Mouse (Mus musculus) kidney, embryonic 16.5 days (tissue): ENCODE measurements around the gene Tbx10. TPM values are rescaled to one million over a fixed set of nuclear protein-coding genes. Genes with fewer than 3 reads are reported as not detected.
"Not testable (repeated sequence)": the region's sequence is repeated elsewhere in the genome, so short reads cannot be mapped to it uniquely, and the experiment has no call there.

Experiments used
- ATAC-seq: fragments of 200-750 bp; cut with Nextera tagmentation; 2 replicates; pipeline ENCODE4 v1.8.0; 2017; ENCODE audit warnings: moderate TSS enrichment; ENCODE audit not compliant: low FRiP score, low TSS enrichment
- H3K27ac ChIP-seq: fragments of 300-500 bp; sonication (generic); 2 replicates; pipeline ENCODE4 v1.5.1; 2014; ENCODE audit warnings: low read length
- H3K27me3 ChIP-seq: fragments of 300-500 bp; sonication (generic); 2 replicates; pipeline ENCODE4 v1.6.1; 2014; ENCODE audit warnings: low read length, control low read depth, mixed read lengths; ENCODE audit not compliant: insufficient read depth
- H3K36me3 ChIP-seq: fragments of 300-500 bp; sonication (generic); 2 replicates; pipeline ENCODE4 v1.6.1; 2014; ENCODE audit warnings: low read length, control low read depth, mixed read lengths; ENCODE audit not compliant: insufficient read depth
- H3K4me1 ChIP-seq: fragments of 300-500 bp; sonication (generic); 2 replicates; pipeline ENCODE4 v1.6.1; 2014; ENCODE audit warnings: low read length, control low read depth, mixed read lengths; ENCODE audit not compliant: insufficient read depth
- H3K4me2 ChIP-seq: fragments of 300-500 bp; sonication (generic); replicated peaks from 2 replicates; pipeline ENCODE4 v1.6.1; 2014; ENCODE audit warnings: low read depth, low read length
- H3K4me3 ChIP-seq: fragments of 300-500 bp; sonication (generic); 2 replicates; pipeline ENCODE4 v1.5.1; 2014; ENCODE audit warnings: mild to moderate bottlenecking, low read length
- H3K9ac ChIP-seq: fragments of 300-500 bp; sonication (generic); replicated peaks from 2 replicates; pipeline ENCODE4 v1.6.1; 2014; ENCODE audit warnings: low read length
- H3K9me3 ChIP-seq: fragments of 300-500 bp; sonication (generic); 2 replicates; pipeline ENCODE4 v1.6.1; 2016; ENCODE audit warnings: low read length, control low read depth
- WGBS: fragments of 180-500 bp; shearing (Covaris S2); extraction: QIAGEN DNeasy Blood & Tissue Kit; methylation state at CpG from one replicate; pipeline ENCODE4 v1.1.7; 2014; 5-methylcytosine and 5-hydroxymethylcytosine counted together
- polyA plus RNA-seq: library from polyadenylated mRNA; unstranded; fragments of >200 nt; fragmentation: Nextera tagmentation; extraction: Ambion mirVana; gene quantifications from 2 replicates; pipeline ENCODE4 v1.2.1, GENCODE M21; 2015

Tbx10 gene
- polyA plus RNA-seq, 1 experiment from 2014 or later = 1.5 TPM

- ATAC-seq = no peak
- Histone ChIP-seq H3K4me2 (no peak overlapping the region), H3K9me3 (no peaks in the 10 kb centered on the region), H3K27me3 (no peaks in the 10 kb centered on the region), H3K4me1 (peaks cover 14% of the 10 kb centered on the region), H3K36me3 (peaks cover 4% of the 10 kb centered on the region), H3K4me3 (no peak overlapping the region), H3K9ac (no peak overlapping the region), H3K27ac (no peak overlapping the region)
- 72% methylated on average over 7 of the region's 7 CpGs for WGBS
Measured at GRCm38 (mm10) chr19:4032668-4033067, 40.1 kb downstream of the Tbx10 start.

- Histone ChIP-seq H3K9ac (no peak overlapping the region), H3K27me3 (no peaks in the 10 kb centered on the region), H3K36me3 (peaks cover 4% of the 10 kb centered on the region), H3K4me3 (no peak overlapping the region), H3K4me2 (no peak overlapping the region), H3K27ac (no peak overlapping the region), H3K9me3 (no peaks in the 10 kb centered on the region), H3K4me1 (peaks cover 18% of the 10 kb centered on the region)
- no peak for ATAC-seq
- 62% methylated on average over 3 of the region's 3 CpGs for WGBS
Measured at GRCm38 (mm10) chr19:4033298-4033697, 40.7 kb downstream of the Tbx10 start.

GRCm38 (mm10) chr19:4033742-4034141, 41.2 kb downstream of the Tbx10 start:
- no peaks in the 10 kb centered on the region for H3K9me3 ChIP-seq
- H3K36me3 ChIP-seq = peaks cover 4% of the 10 kb centered on the region
- no peaks in the 10 kb centered on the region for H3K27me3 ChIP-seq
- H3K4me2 ChIP-seq = no peak overlapping the region
- peaks cover 20% of the 10 kb centered on the region for H3K4me1 ChIP-seq
- no peak for ATAC-seq
- no peak overlapping the region for H3K27ac ChIP-seq
- no peak overlapping the region for H3K4me3 ChIP-seq
- no peak overlapping the region for H3K9ac ChIP-seq
- 66% methylated on average over 5 of the region's 5 CpGs for WGBS

- H3K4me1 ChIP-seq = peaks cover 20% of the 10 kb centered on the region
- ATAC-seq = no peak
- H3K4me2 ChIP-seq = peak overlapping the region; percentile 35
- no peaks in the 10 kb centered on the region for H3K27me3 ChIP-seq
- WGBS = 62% methylated on average over 12 of the region's 12 CpGs
- peaks cover 4% of the 10 kb centered on the region for H3K36me3 ChIP-seq
- no peak overlapping the region for H3K9ac ChIP-seq
- H3K4me3 ChIP-seq = 0 out of 2 replicates have a peak overlapping the region, but pooled peaks have one; percentile 0
- H3K9me3 ChIP-seq = no peaks in the 10 kb centered on the region
- H3K27ac ChIP-seq = no peak overlapping the region
Measured at GRCm38 (mm10) chr19:4036327-4037045, 43.9 kb downstream of the Tbx10 start.

- Histone ChIP-seq H3K4me3 (peak overlapping the region; percentile 81), H3K9ac (peak overlapping the region; percentile 95), H3K4me2 (peak overlapping the region; percentile 77), H3K4me1 (peaks cover 20% of the 10 kb centered on the region), H3K27ac (peak overlapping the region; percentile 79)
- H3K9me3 ChIP-seq, H3K27me3 ChIP-seq, H3K36me3 ChIP-seq: not testable (repeated sequence)
- WGBS = 23% methylated on average over 7 of the region's 8 CpGs
- peak; percentile 32 for ATAC-seq
Measured at GRCm38 (mm10) chr19:4037154-4037787, 44.7 kb downstream of the Tbx10 start.

GRCm38 (mm10) chr19:4037788-4038232, 45.3 kb downstream of the Tbx10 start, which contains the start of gene Gstp1:
Gene Gstp1, minus strand, starts transcription at chr19:4037985.
- WGBS = 0% methylated on average over 26 of the region's 26 CpGs

GRCm38 (mm10) chr19:4040941-4041340, 48.4 kb downstream of the Tbx10 start:
- not testable (repeated sequence) for ATAC-seq, H3K9ac ChIP-seq, H3K27ac ChIP-seq, H3K4me2 ChIP-seq, H3K27me3 ChIP-seq, H3K9me3 ChIP-seq, H3K4me3 ChIP-seq, H3K36me3 ChIP-seq
- H3K4me1 ChIP-seq = peaks cover 17% of the 10 kb centered on the region
- WGBS = 77% methylated on average over 5 of the region's 5 CpGs

More at GRCm38 (mm10) chr19:4037788-4038232, 45.3 kb downstream of the Tbx10 start, which contains the start of gene Gstp1:
- H3K4me3 ChIP-seq = peak within 1 kb of the TSS; percentile 81
- H3K4me1 ChIP-seq = peaks cover 20% of the 10 kb centered on the region
- peak; percentile 87 for ATAC-seq
- H3K27me3 ChIP-seq = no peaks in the 10 kb centered on the region
- peak within 1 kb of the TSS; percentile 95 for H3K9ac ChIP-seq
- peak within 1 kb of the TSS; percentile 77 for H3K4me2 ChIP-seq
- H3K9me3 ChIP-seq = no peaks in the 10 kb centered on the region
- peak within 1 kb of the TSS; percentile 79 for H3K27ac ChIP-seq
- peaks cover 4% of the 10 kb centered on the region for H3K36me3 ChIP-seq

- not testable (repeated sequence) for H3K9me3 ChIP-seq, ATAC-seq, H3K4me2 ChIP-seq, H3K36me3 ChIP-seq, H3K27ac ChIP-seq, H3K9ac ChIP-seq, H3K4me3 ChIP-seq, H3K27me3 ChIP-seq
- 92% methylated on average over 3 of the region's 4 CpGs for WGBS
- H3K4me1 ChIP-seq = peaks cover 12% of the 10 kb centered on the region
Measured at GRCm38 (mm10) chr19:4041500-4041899, 48.9 kb downstream of the Tbx10 start.

GRCm38 (mm10) chr19:4042124-4042523, 49.6 kb downstream of the Tbx10 start:
- H3K4me3 ChIP-seq = no peak overlapping the region
- H3K27me3 ChIP-seq = no peaks in the 10 kb centered on the region
- WGBS = 73% methylated on average over 14 of the region's 14 CpGs
- H3K9ac ChIP-seq = no peak overlapping the region
- H3K27ac ChIP-seq = no peak overlapping the region
- no peak for ATAC-seq
- H3K9me3 ChIP-seq = no peaks in the 10 kb centered on the region
- H3K4me2 ChIP-seq = no peak overlapping the region
- H3K36me3 ChIP-seq = no peaks in the 10 kb centered on the region
- H3K4me1 ChIP-seq = peaks cover 9% of the 10 kb centered on the region; the same call in 1 of the 2 replicates

- not testable (repeated sequence) for H3K4me1 ChIP-seq, H3K9me3 ChIP-seq, H3K27ac ChIP-seq, H3K27me3 ChIP-seq, H3K4me2 ChIP-seq, ATAC-seq, H3K9ac ChIP-seq, H3K36me3 ChIP-seq, H3K4me3 ChIP-seq
- 88% methylated on average over 5 of the region's 5 CpGs for WGBS
Measured at GRCm38 (mm10) chr19:4044109-4044508, 51.6 kb downstream of the Tbx10 start.
